Mouse (Mus musculus): ENCODE data around the gene Cav2. TPM values are rescaled to one million over a fixed set of nuclear protein-coding genes. Genes with fewer than 3 reads are reported as not detected.

Cav2 gene
- polyA plus RNA-seq, 1 experiment from 2014 or later: 12.1 TPM

- H3K9me3 ChIP-seq (replicated peaks; ENCODE audit: control insufficient read depth, low read length): no peaks in the 10 kb centered on the region
- no peaks in the 10 kb centered on the region for H3K36me3 ChIP-seq (ENCODE audit: control insufficient read depth, insufficient read depth, low read length)
- H3K9ac ChIP-seq (ENCODE audit: low read length): peak within 1 kb of the TSS; percentile 60
- peak; percentile 86 for DNase-seq (ENCODE audit: low spot score)
- peak; percentile 91 for ATAC-seq
- H3K27ac ChIP-seq (ENCODE audit: low read depth, low read length): no peak within 1 kb of the TSS
- H3K27me3 ChIP-seq (replicated peaks; ENCODE audit: control insufficient read depth, insufficient read depth, low read length): peaks cover 15% of the 10 kb centered on the region
- peak within 1 kb of the TSS; percentile 87 for H3K4me2 ChIP-seq (ENCODE audit: low read length)
- peaks cover 13% of the 10 kb centered on the region for H3K4me1 ChIP-seq (ENCODE audit: control insufficient read depth, insufficient read depth, low read length)
- 1% methylated on average over 26 of the region's 26 CpGs for WGBS
- H3K4me3 ChIP-seq (ENCODE audit: low read depth, low read length): peak within 1 kb of the TSS; percentile 40
Observed at GRCm38 (mm10) chr6:17305954-17306601, 25.1 kb downstream of the Cav2 start, which contains the start of gene Cav1. Gene Cav1, plus strand, starts transcription at chr6:17306335.

GRCm38 (mm10) chr6:17306602-17307325 lies 25.8 kb downstream of the Cav2 start:
- H3K27me3 ChIP-seq (replicated peaks; ENCODE audit: control insufficient read depth, insufficient read depth, low read length): peaks cover 15% of the 10 kb centered on the region
- no peaks in the 10 kb centered on the region for H3K9me3 ChIP-seq (replicated peaks; ENCODE audit: control insufficient read depth, low read length)
- peak overlapping the region; percentile 87 for H3K4me2 ChIP-seq (ENCODE audit: low read length)
- peak overlapping the region; percentile 40 for H3K4me3 ChIP-seq (ENCODE audit: low read depth, low read length)
- peak overlapping the region; percentile 60 for H3K9ac ChIP-seq (ENCODE audit: low read length)
- H3K27ac ChIP-seq (ENCODE audit: low read depth, low read length): no peak overlapping the region
- 2% methylated on average over 18 of the region's 19 CpGs for WGBS
- ATAC-seq (peak; percentile 30), DNase-seq (ENCODE audit: low spot score) (no peak)
- peaks cover 13% of the 10 kb centered on the region for H3K4me1 ChIP-seq (ENCODE audit: control insufficient read depth, insufficient read depth, low read length)
- H3K36me3 ChIP-seq (ENCODE audit: control insufficient read depth, insufficient read depth, low read length): no peaks in the 10 kb centered on the region

- peak overlapping the region; percentile 60 for H3K9ac ChIP-seq (ENCODE audit: low read length)
- peak; percentile 49 for DNase-seq (ENCODE audit: low spot score)
- peaks cover 13% of the 10 kb centered on the region for H3K4me1 ChIP-seq (ENCODE audit: control insufficient read depth, insufficient read depth, low read length)
Observed at GRCm38 (mm10) chr6:17307461-17308115, 26.6 kb downstream of the Cav2 start.

GRCm38 (mm10) chr6:17308661-17309060 lies 27.7 kb downstream of the Cav2 start:
- ATAC-seq (no peak), DNase-seq (ENCODE audit: low spot score) (no peak)
- Histone ChIP-seq H3K9ac (ENCODE audit: low read length) (no peak overlapping the region), H3K4me1 (ENCODE audit: control insufficient read depth, insufficient read depth, low read length) (peaks cover 13% of the 10 kb centered on the region), H3K4me3 (ENCODE audit: low read depth, low read length) (no peak overlapping the region), H3K4me2 (ENCODE audit: low read length) (no peak overlapping the region), H3K36me3 (ENCODE audit: control insufficient read depth, insufficient read depth, low read length) (no peaks in the 10 kb centered on the region), H3K27me3 (replicated peaks; ENCODE audit: control insufficient read depth, insufficient read depth, low read length) (peaks cover 15% of the 10 kb centered on the region), H3K27ac (ENCODE audit: low read depth, low read length) (no peak overlapping the region), H3K9me3 (replicated peaks; ENCODE audit: control insufficient read depth, low read length) (no peaks in the 10 kb centered on the region)
- WGBS: 55% methylated on average over 2 of the region's 2 CpGs

More at GRCm38 (mm10) chr6:17307461-17308115, 26.6 kb downstream of the Cav2 start:
- peaks cover 15% of the 10 kb centered on the region for H3K27me3 ChIP-seq (replicated peaks; ENCODE audit: control insufficient read depth, insufficient read depth, low read length)
- no peaks in the 10 kb centered on the region for H3K36me3 ChIP-seq (ENCODE audit: control insufficient read depth, insufficient read depth, low read length)
- H3K9me3 ChIP-seq (replicated peaks; ENCODE audit: control insufficient read depth, low read length): no peaks in the 10 kb centered on the region
- H3K4me3 ChIP-seq (ENCODE audit: low read depth, low read length): peak overlapping the region; percentile 40
- peak overlapping the region; percentile 87 for H3K4me2 ChIP-seq (ENCODE audit: low read length)
- H3K27ac ChIP-seq (ENCODE audit: low read depth, low read length): no peak overlapping the region
- WGBS: 3% methylated on average over 31 of the region's 31 CpGs
- ATAC-seq: peak; percentile 74

- H3K9me3 ChIP-seq (replicated peaks; ENCODE audit: control insufficient read depth, low read length): no peaks in the 10 kb centered on the region
- no peak overlapping the region for H3K4me2 ChIP-seq (ENCODE audit: low read length)
- peaks cover 13% of the 10 kb centered on the region for H3K4me1 ChIP-seq (ENCODE audit: control insufficient read depth, insufficient read depth, low read length)
- H3K27ac ChIP-seq (ENCODE audit: low read depth, low read length): no peak overlapping the region
- 84% methylated on average over 2 of the region's 2 CpGs for WGBS
- peaks cover 15% of the 10 kb centered on the region for H3K27me3 ChIP-seq (replicated peaks; ENCODE audit: control insufficient read depth, insufficient read depth, low read length)
- no peak for DNase-seq (ENCODE audit: low spot score)
- ATAC-seq: no peak
- H3K9ac ChIP-seq (ENCODE audit: low read length): no peak overlapping the region
- no peak overlapping the region for H3K4me3 ChIP-seq (ENCODE audit: low read depth, low read length)
- no peaks in the 10 kb centered on the region for H3K36me3 ChIP-seq (ENCODE audit: control insufficient read depth, insufficient read depth, low read length)
Observed at GRCm38 (mm10) chr6:17309260-17309659, 28.3 kb downstream of the Cav2 start.

GRCm38 (mm10) chr6:17314241-17314640 lies 33.3 kb downstream of the Cav2 start:
- H3K27me3 ChIP-seq (replicated peaks; ENCODE audit: control insufficient read depth, insufficient read depth, low read length): no peaks in the 10 kb centered on the region
- no peaks in the 10 kb centered on the region for H3K4me1 ChIP-seq (ENCODE audit: control insufficient read depth, insufficient read depth, low read length)
- ATAC-seq (no peak), DNase-seq (ENCODE audit: low spot score) (no peak)
- no peak overlapping the region for H3K4me3 ChIP-seq (ENCODE audit: low read depth, low read length)
- no peak overlapping the region for H3K27ac ChIP-seq (ENCODE audit: low read depth, low read length)
- no peaks in the 10 kb centered on the region for H3K36me3 ChIP-seq (ENCODE audit: control insufficient read depth, insufficient read depth, low read length)
- WGBS: 88% methylated on average over 2 of the region's 2 CpGs
- no peak overlapping the region for H3K4me2 ChIP-seq (ENCODE audit: low read length)
- H3K9me3 ChIP-seq (replicated peaks; ENCODE audit: control insufficient read depth, low read length): no peaks in the 10 kb centered on the region
- H3K9ac ChIP-seq (ENCODE audit: low read length): no peak overlapping the region

- H3K9me3 ChIP-seq (replicated peaks; ENCODE audit: control insufficient read depth, low read length): no peaks in the 10 kb centered on the region
- no peak overlapping the region for H3K4me3 ChIP-seq (ENCODE audit: low read depth, low read length)
- no peak overlapping the region for H3K27ac ChIP-seq (ENCODE audit: low read depth, low read length)
- no peak overlapping the region for H3K4me2 ChIP-seq (ENCODE audit: low read length)
- ATAC-seq (no peak), DNase-seq (ENCODE audit: low spot score) (no peak)
- H3K36me3 ChIP-seq (ENCODE audit: control insufficient read depth, insufficient read depth, low read length): no peaks in the 10 kb centered on the region
- no peak overlapping the region for H3K9ac ChIP-seq (ENCODE audit: low read length)
- H3K27me3 ChIP-seq (replicated peaks; ENCODE audit: control insufficient read depth, insufficient read depth, low read length): no peaks in the 10 kb centered on the region
- 81% methylated on average over 5 of the region's 5 CpGs for WGBS
- no peaks in the 10 kb centered on the region for H3K4me1 ChIP-seq (ENCODE audit: control insufficient read depth, insufficient read depth, low read length)
Observed at GRCm38 (mm10) chr6:17314659-17315616, 34.0 kb downstream of the Cav2 start.
